In the genomic region with DNA sequence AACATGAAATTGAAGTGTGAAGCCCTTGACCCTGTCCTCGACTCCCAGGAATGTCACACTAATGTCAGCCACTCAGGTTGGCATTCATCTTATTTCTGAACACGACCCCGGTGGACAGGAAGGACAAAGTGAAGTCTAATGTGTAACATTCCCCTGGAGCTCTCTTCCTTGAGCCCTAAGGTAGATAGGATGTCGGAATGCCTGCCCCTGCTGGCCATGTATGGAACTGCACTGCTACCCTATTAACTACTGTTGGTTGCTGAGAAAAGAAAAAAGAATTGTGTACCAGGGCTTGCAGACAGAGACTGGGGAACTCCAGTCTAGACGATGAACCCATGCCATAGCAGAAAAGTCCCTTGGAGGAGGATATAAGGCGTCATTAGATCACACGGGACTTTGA, we compare ENCODE assay signal across 8 mouse cellular contexts.
DNase-seq lines count a peak whose midpoint lies in the region; ATAC-seq and TF ChIP-seq lines count a peak whose summit lies in the region.

No protein-coding gene starts in this region.

- no peak for ATAC-seq in liver, embryonic 12.5 days
- no peak for ATAC-seq in forebrain, embryonic 15.5 days (replicated peaks)

- no peaks in the 10 kb centered on the region for H3K79me2 ChIP-seq in liver, adult 2 months (ENCODE audit: control insufficient read depth, insufficient read depth, low read length)

- H3K9ac ChIP-seq in liver, adult 2 months (ENCODE audit: low read depth, low read length): no peak overlapping the region
- H3K9ac ChIP-seq in liver, embryonic 12.5 days: no peak overlapping the region
- no peak overlapping the region for H3K9ac ChIP-seq in forebrain, embryonic 15.5 days (replicated peaks)

- no peak for TF ChIP-seq POLR2A in liver, adult 2 months (IDR thresholded peaks at IDR 0.05; ENCODE audit: extremely low read depth, insufficient read depth, low read length)
- no peak for TF ChIP-seq POLR2A in brain, embryonic 14.5 days (IDR thresholded peaks at IDR 0.05; ENCODE audit: borderline replicate concordance, extremely low read depth, insufficient read depth, insufficient read length, poor library complexity, severe bottlenecking)
- TF ChIP-seq POLR2A in small intestine, adult 2 months (IDR thresholded peaks at IDR 0.05; ENCODE audit: low read depth, low read length): no peak

- H3K4me1 ChIP-seq in liver, adult 2 months (ENCODE audit: control insufficient read depth, insufficient read depth, low read length): no peaks in the 10 kb centered on the region
- no peaks in the 10 kb centered on the region for H3K4me1 ChIP-seq in liver, embryonic 12.5 days
- peaks cover 26% of the 10 kb centered on the region for H3K4me1 ChIP-seq in forebrain, embryonic 15.5 days
- no peaks in the 10 kb centered on the region for H3K4me1 ChIP-seq in small intestine, adult 2 months (ENCODE audit: control insufficient read depth, insufficient read depth, insufficient read length, low read length)

- peak; percentile 29 to 76 for DNase-seq in adrenal gland, adult (ENCODE audit: inconsistent age in 2 of 2, low spot score in 1 of 2)
- DNase-seq in adrenal gland, postnatal 4 days (ENCODE audit: low spot score in 2 of 2): no peak
- peak; percentile 24 for DNase-seq in liver, adult 2 months (ENCODE audit: extremely low read depth, low read depth, low spot score)
- DNase-seq in brain, embryonic 14.5 days (ENCODE audit: low read depth): peak; percentile 73
- peak; percentile 34 to 36 for DNase-seq in left cerebral cortex, postnatal 36 days (ENCODE audit: low spot score in 2 of 2)

- H3K4me2 ChIP-seq in liver, embryonic 12.5 days: no peak overlapping the region
- no peak overlapping the region for H3K4me2 ChIP-seq in forebrain, embryonic 15.5 days (replicated peaks)

- H3K4me3 ChIP-seq in liver, adult 2 months (ENCODE audit: insufficient read depth, low read depth, low read length): no peak overlapping the region
- no peak overlapping the region for H3K4me3 ChIP-seq in liver, embryonic 12.5 days
- no peak overlapping the region for H3K4me3 ChIP-seq in forebrain, embryonic 15.5 days
- no peak overlapping the region for H3K4me3 ChIP-seq in small intestine, adult 2 months (ENCODE audit: low read depth, low read length)

- no peaks in the 10 kb centered on the region for H3K9me3 ChIP-seq in liver, embryonic 12.5 days (replicated peaks)
- no peaks in the 10 kb centered on the region for H3K9me3 ChIP-seq in forebrain, embryonic 15.5 days

- intact Hi-C loops in left cerebral cortex, postnatal 36 days (cut with DNase I): no loop called here

- H3K27me3 ChIP-seq in liver, adult 2 months (ENCODE audit: control insufficient read depth, insufficient read depth, low read length): no peaks in the 10 kb centered on the region
- H3K27me3 ChIP-seq in liver, embryonic 12.5 days (replicated peaks): no peaks in the 10 kb centered on the region
- H3K27me3 ChIP-seq in forebrain, embryonic 15.5 days: no peaks in the 10 kb centered on the region
- H3K27me3 ChIP-seq in small intestine, adult 2 months (ENCODE audit: control insufficient read depth, insufficient read depth, low read length): no peaks in the 10 kb centered on the region

- no peaks in the 10 kb centered on the region for H3K36me3 ChIP-seq in liver, adult 2 months (ENCODE audit: control insufficient read depth, insufficient read depth, low read length)
- no peaks in the 10 kb centered on the region for H3K36me3 ChIP-seq in liver, embryonic 12.5 days
- H3K36me3 ChIP-seq in forebrain, embryonic 15.5 days: no peaks in the 10 kb centered on the region
- H3K36me3 ChIP-seq in small intestine, adult 2 months (ENCODE audit: control insufficient read depth, insufficient read depth, low read length): no peaks in the 10 kb centered on the region

- H3K27ac ChIP-seq in liver, adult 2 months (replicated peaks; ENCODE audit: insufficient read depth, low read depth, low read length): no peak overlapping the region
- no peak overlapping the region for H3K27ac ChIP-seq in liver, embryonic 12.5 days
- peak overlapping the region; percentile 75 for H3K27ac ChIP-seq in forebrain, embryonic 15.5 days (replicated peaks)
- no peak overlapping the region for H3K27ac ChIP-seq in small intestine, adult 2 months (ENCODE audit: insufficient read depth, low read depth, low read length)

- WGBS in liver, adult 2 months: 30% methylated on average over 7 of the region's 7 CpGs
- 24% methylated on average over 7 of the region's 7 CpGs for WGBS in liver, embryonic 12.5 days (ENCODE audit: insufficient replicate concordance)
- WGBS in forebrain, embryonic 15.5 days: 35% methylated on average over 7 of the region's 7 CpGs
- WGBS in small intestine, adult 2 months: 21% methylated on average over 7 of the region's 7 CpGs

- peak; percentile 73 for TF ChIP-seq CTCF in liver, adult 2 months (IDR thresholded peaks at IDR 0.05; ENCODE audit: low read depth, low read length)
- TF ChIP-seq CTCF in brain, embryonic 14.5 days (IDR thresholded peaks at IDR 0.05; ENCODE audit: borderline replicate concordance, extremely low read depth, insufficient read depth, insufficient read length): peak; percentile 84; the same call in 1 of the 2 replicates
- peak; percentile 69; the same call in 1 of the 2 replicates for TF ChIP-seq CTCF in small intestine, adult 2 months (IDR thresholded peaks at IDR 0.05; ENCODE audit: extremely low read depth, insufficient read length, insufficient replicate concordance, low read depth, low read length)

Comparison
In these comparisons a context has a peak if more than half of its experiments do, and no peak if none do; other contexts are left out.
1. DNase-seq: peak in adrenal gland, adult (2 of 2), liver, adult 2 months (single experiment), brain, embryonic 14.5 days (single experiment) and left cerebral cortex, postnatal 36 days (2 of 2); none in adrenal gland, postnatal 4 days (0 of 2).
2. Peak in every context shown above with its lines, with median percentiles within 50 percentile points of each other: CTCF ChIP-seq.